Mouse (Mus musculus) adrenal gland, adult (tissue): Measurements from ENCODE around the gene Man1b1.

ENCODE experiments used
- DNase-seq, 2 experiments: peaks; one replicate each; pipeline ENCODE4 v3.0.0; 2022 to 2023; ENCODE audit warnings: low spot score in 1 of 2; ENCODE audit not compliant: inconsistent age in 2 of 2

Gene Man1b1

DNA sequence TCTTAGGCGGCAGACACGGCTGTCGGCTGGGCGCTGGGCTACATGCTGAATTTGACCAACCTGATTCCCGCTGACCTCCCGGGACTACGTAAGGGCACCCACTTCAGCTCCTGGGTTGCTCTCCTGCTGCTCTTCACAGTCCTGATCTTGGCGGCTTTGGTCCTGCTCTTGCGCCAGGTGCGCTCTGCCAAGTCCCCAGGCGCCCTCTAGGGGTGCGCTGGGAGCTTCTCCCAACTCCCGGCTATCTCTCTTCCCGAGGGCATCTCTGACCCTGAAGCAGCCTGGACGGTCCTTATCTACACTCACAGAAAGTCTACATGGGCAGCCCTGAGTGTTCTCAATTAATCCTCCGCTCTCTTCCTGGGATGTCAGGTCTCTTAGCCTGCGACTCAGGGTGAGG, 68.6 kb downstream of the Man1b1 start:
- DNase-seq = peak; percentile 75 to 85
